Mouse (Mus musculus): ENCODE results near the gene Khdrbs1. TPM values are rescaled to one million over a fixed set of nuclear protein-coding genes. Genes with fewer than 3 reads are reported as not detected.

Gene Khdrbs1
- total and polyA plus RNA-seq, 3 experiments: 58.6 to 125 (median 67.4) TPM

- TF ChIP-seq IRF4 (IDR thresholded peaks at IDR 0.05; ENCODE audit: low read depth, low read length): 0 out of 2 replicates have a peak, but pooled peaks have one; percentile 37
- no peak for TF ChIP-seq MAX (IDR thresholded peaks at IDR 0.05; ENCODE audit: low read length)
- TF ChIP-seq MYC (IDR thresholded peaks at IDR 0.05; ENCODE audit: low read depth, low read length): peak; percentile 48; the same call in 1 of the 2 replicates
Measured at GRCm38 (mm10) chr4:129754742-129755141, 12.6 kb upstream of the Khdrbs1 start (continued).

DNA sequence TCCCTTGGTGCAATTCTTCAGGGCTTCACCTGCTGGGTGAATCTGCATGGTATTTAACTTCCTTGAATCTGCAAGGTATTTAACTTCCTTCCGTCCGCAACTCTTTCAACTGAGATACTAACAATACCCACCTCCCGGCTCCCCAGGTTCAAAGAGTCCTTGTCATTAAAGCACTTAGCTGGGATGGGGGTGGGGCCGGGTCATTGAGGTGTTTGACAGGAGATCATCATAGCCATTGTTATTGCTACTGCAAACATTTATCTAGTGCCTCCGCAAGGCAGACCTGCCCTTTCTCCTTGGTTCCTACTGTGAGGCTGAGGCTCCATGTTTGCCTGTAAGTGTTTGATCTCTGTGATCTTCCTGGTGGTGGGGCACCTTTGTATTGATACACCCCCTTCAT is 8.3 kb upstream of the Khdrbs1 start:
- DNase-seq (ENCODE audit: extremely low read depth): no peak
- in situ Hi-C loops (cut with MboI; ENCODE audit: low pct_ligation_motif_present, low pct_unique_long_range_greater_than_20kb, low sequenced_read_pairs): no loop called here

GRCm38 (mm10) chr4:129746591-129746990 is 4.5 kb upstream of the Khdrbs1 start:
- dilution Hi-C loops (cut with MboI; ENCODE audit: extremely low pct_ligation_motif_present, extremely low pct_unique_long_range_greater_than_20kb, low sequenced_read_pairs) (no loop called here), in situ Hi-C loops (cut with MboI; ENCODE audit: low pct_ligation_motif_present, low pct_unique_long_range_greater_than_20kb, low sequenced_read_pairs) (no loop called here)
- Histone ChIP-seq H3K9ac (ENCODE audit: insufficient read depth, low read depth) (no peak overlapping the region), H3K27me3 (replicated peaks) (no peaks in the 10 kb centered on the region), H3K27ac (ENCODE audit: insufficient read depth, low read depth) (no peak overlapping the region), H3K79me2 (replicated peaks; ENCODE audit: control insufficient read depth, extremely low read depth, insufficient read depth, poor library complexity, severe bottlenecking) (peaks cover 4% of the 10 kb centered on the region), H3K4me1 (ENCODE audit: control insufficient read depth in 1 of 2, insufficient read depth in 2 of 2) (peaks cover 3 to 22% of the 10 kb centered on the region in 2 experiments; a peak in 3 of 4 replicates), H3K36me3 (replicated peaks in 1 of 2; ENCODE audit: control insufficient read depth in 1 of 2, insufficient read depth in 1 of 2, low read length in 1 of 2) (no peaks in the 10 kb centered on the region), H3K9me3 (replicated peaks; ENCODE audit: low read length) (no peaks in the 10 kb centered on the region), H3K4me3 (replicated peaks in 1 of 3; ENCODE audit: low read depth in 2 of 3, low read length in 2 of 3, poor library complexity in 1 of 3) (no peak overlapping the region), H3K4me2 (ENCODE audit: insufficient read depth, low read depth, poor library complexity, severe bottlenecking) (no peak overlapping the region)
- TF ChIP-seq MXI1 (IDR thresholded peaks at IDR 0.05; ENCODE audit: low read depth, low read length) (no peak), USF2 (conservative IDR thresholded peaks at IDR 0.05; ENCODE audit: low read depth, low read length) (no peak), ZC3H11A (IDR thresholded peaks at IDR 0.05; ENCODE audit: low read depth, low read length) (no peak), PAX5 (IDR thresholded peaks at IDR 0.05; ENCODE audit: low read length) (no peak), MEF2A (IDR thresholded peaks at IDR 0.05; ENCODE audit: borderline replicate concordance, low read depth, low read length) (no peak), UBTF (IDR thresholded peaks at IDR 0.05; ENCODE audit: low read depth, low read length) (no peak), HCFC1 (IDR thresholded peaks at IDR 0.05; ENCODE audit: low read depth, low read length) (no peak), ZMIZ1 (IDR thresholded peaks at IDR 0.05; ENCODE audit: low read depth, low read length) (no peak), MAZ (IDR thresholded peaks at IDR 0.05; ENCODE audit: low read depth, low read length) (no peak), CHD2 (IDR thresholded peaks at IDR 0.05; ENCODE audit: low read length) (no peak), ETS1 (conservative IDR thresholded peaks at IDR 0.05; ENCODE audit: low read depth, low read length) (no peak), SMC3 (IDR thresholded peaks at IDR 0.05; ENCODE audit: low read depth, low read length) (no peak)
- peak; percentile 37 for DNase-seq (ENCODE audit: extremely low read depth)

More for the DNA sequence above, 8.3 kb upstream of the Khdrbs1 start:
- Histone ChIP-seq H3K27ac (ENCODE audit: insufficient read depth, low read depth) (no peak overlapping the region), H3K4me3 (replicated peaks in 1 of 3; ENCODE audit: low read depth in 2 of 3, low read length in 2 of 3, poor library complexity in 1 of 3) (no peak overlapping the region), H3K9me3 (replicated peaks; ENCODE audit: low read length) (no peaks in the 10 kb centered on the region), H3K36me3 (replicated peaks in 1 of 2; ENCODE audit: control insufficient read depth in 1 of 2, insufficient read depth in 1 of 2, low read length in 1 of 2) (no peaks in the 10 kb centered on the region), H3K79me2 (replicated peaks; ENCODE audit: control insufficient read depth, extremely low read depth, insufficient read depth, poor library complexity, severe bottlenecking) (no peaks in the 10 kb centered on the region), H3K4me1 (ENCODE audit: control insufficient read depth in 1 of 2, insufficient read depth in 2 of 2) (peaks cover 12 to 34% of the 10 kb centered on the region in 2 experiments), H3K9ac (ENCODE audit: insufficient read depth, low read depth) (no peak overlapping the region), H3K27me3 (replicated peaks) (no peaks in the 10 kb centered on the region), H3K4me2 (ENCODE audit: insufficient read depth, low read depth, poor library complexity, severe bottlenecking) (no peak overlapping the region)
- dilution Hi-C loops (cut with MboI; ENCODE audit: extremely low pct_ligation_motif_present, extremely low pct_unique_long_range_greater_than_20kb, low sequenced_read_pairs): no loop called here
- TF ChIP-seq E2F4 (IDR thresholded peaks at IDR 0.05; ENCODE audit: insufficient replicate concordance, low read depth, low read length) (no peak), BHLHE40 (IDR thresholded peaks at IDR 0.05; ENCODE audit: low read depth, low read length) (no peak), MAZ (IDR thresholded peaks at IDR 0.05; ENCODE audit: low read depth, low read length) (no peak), UBTF (IDR thresholded peaks at IDR 0.05; ENCODE audit: low read depth, low read length) (no peak), NRF1 (IDR thresholded peaks at IDR 0.05; ENCODE audit: low read depth, low read length) (no peak), JUND (conservative IDR thresholded peaks at IDR 0.05; ENCODE audit: low read depth, low read length) (no peak), IRF4 (IDR thresholded peaks at IDR 0.05; ENCODE audit: low read depth, low read length) (no peak), GABPA (IDR thresholded peaks at IDR 0.05; ENCODE audit: insufficient replicate concordance, low read depth, low read length) (no peak), ZC3H11A (IDR thresholded peaks at IDR 0.05; ENCODE audit: low read depth, low read length) (no peak), MXI1 (IDR thresholded peaks at IDR 0.05; ENCODE audit: low read depth, low read length) (no peak), KAT2A (IDR thresholded peaks at IDR 0.05; ENCODE audit: insufficient replicate concordance, low read length) (no peak), CHD1 (IDR thresholded peaks at IDR 0.05; ENCODE audit: low read depth, low read length) (no peak), JUN (IDR thresholded peaks at IDR 0.05; ENCODE audit: insufficient read depth, low read depth, low read length) (no peak), ZNF384 (IDR thresholded peaks at IDR 0.05; ENCODE audit: low read depth, low read length) (no peak), MAX (IDR thresholded peaks at IDR 0.05; ENCODE audit: low read length) (no peak), PAX5 (IDR thresholded peaks at IDR 0.05; ENCODE audit: low read length) (no peak)

All from CH12.LX (cell line).